In genomic region chr4:105213314-105213713, GRCm38 (mm10) we compare ENCODE assay signal across 21 mouse cellular contexts. TPM values are rescaled to one million over a fixed set of nuclear protein-coding genes. Genes with fewer than 3 reads are reported as not detected.
DNase-seq lines count a peak whose midpoint lies in the region; ATAC-seq lines count a peak whose summit lies in the region.
"Had no signal": no experiment of that assay in that cellular context is flagged by ENCODE, and none has a peak within 500 bp of the region (broad histone marks: within the 10 kb centered on the region; RNA-seq: fewer than 3 reads in every experiment).

No protein-coding gene starts in this region.

- no peak overlapping the region for H3K4me3 ChIP-seq in stomach, embryonic 14.5 days (ENCODE audit: low read depth, low read length)
- no peak overlapping the region for H3K4me3 ChIP-seq in intestine, embryonic 15.5 days (replicated peaks)
- H3K4me3 ChIP-seq: embryonic facial prominence, embryonic 15.5 days; erythroblast, embryonic 14.5 days; forebrain, embryonic 10.5 days; forebrain, embryonic 15.5 days; heart, embryonic 12.5 days; hindbrain, embryonic 15.5 days had no signal

- peak; percentile 42 for DNase-seq in 3134 (ENCODE audit: extremely low read depth, insufficient read length, low spot score)
- DNase-seq in 3T3-L1 (ENCODE audit: low read depth, low spot score), result peak; percentile 76
- peak; percentile 43 for DNase-seq in NIH3T3 (ENCODE audit: low read depth)
- DNase-seq in cerebellum, postnatal 4 days (ENCODE audit: low spot score in 2 of 2), result no peak
- no peak for DNase-seq in embryo, embryonic 10.5 days (ENCODE audit: low spot score)
- DNase-seq: adrenal gland, postnatal 14 days; cerebellum, adult 11-12 months; cerebellum, adult 9-11 months; cerebellum, postnatal 36 days; embryo, embryonic 11 days; gastrocnemius, postnatal 14 days had no signal

- H3K9ac ChIP-seq in stomach, embryonic 14.5 days (replicated peaks; ENCODE audit: low read depth, low read length), result no peak overlapping the region
- H3K9ac ChIP-seq in intestine, embryonic 15.5 days, result no peak overlapping the region
- H3K9ac ChIP-seq: embryonic facial prominence, embryonic 15.5 days; forebrain, embryonic 15.5 days; heart, embryonic 12.5 days; hindbrain, embryonic 15.5 days had no signal

- H3K4me1 ChIP-seq in stomach, embryonic 14.5 days (ENCODE audit: control insufficient read depth, insufficient read depth, low read length), result no peaks in the 10 kb centered on the region; the same call in 1 of the 2 replicates
- H3K4me1 ChIP-seq in intestine, embryonic 15.5 days (replicated peaks), result peaks cover 20% of the 10 kb centered on the region
- H3K4me1 ChIP-seq: forebrain, embryonic 15.5 days had no signal

- no peaks in the 10 kb centered on the region for H3K9me3 ChIP-seq in stomach, embryonic 14.5 days (ENCODE audit: control insufficient read depth, low read depth, low read length)
- no peaks in the 10 kb centered on the region for H3K9me3 ChIP-seq in intestine, embryonic 15.5 days
- H3K9me3 ChIP-seq: embryonic facial prominence, embryonic 15.5 days; forebrain, embryonic 10.5 days; forebrain, embryonic 15.5 days; heart, embryonic 12.5 days; hindbrain, embryonic 15.5 days had no signal

- peak overlapping the region; percentile 39; the same call in 1 of the 2 replicates for H3K27ac ChIP-seq in stomach, embryonic 14.5 days (ENCODE audit: low read length)
- H3K27ac ChIP-seq in intestine, embryonic 15.5 days, result no peak overlapping the region
- H3K27ac ChIP-seq: embryonic facial prominence, embryonic 15.5 days; forebrain, embryonic 10.5 days; forebrain, embryonic 15.5 days; hindbrain, embryonic 15.5 days had no signal

- no peak for ATAC-seq in stomach, embryonic 14.5 days (ENCODE audit: insufficient number of reproducible peaks, insufficient read depth, low FRiP score, low read depth)
- no peak for ATAC-seq in inflammation-experienced regulatory T-cells, adult 6 months
- ATAC-seq in intestine, embryonic 15.5 days, result no peak
- ATAC-seq: activated CD4-positive, CD25-positive, alpha-beta regulatory T cell, adult 4 months; forebrain, embryonic 15.5 days had no signal

- H3K36me3 ChIP-seq in stomach, embryonic 14.5 days (ENCODE audit: control insufficient read depth, insufficient read depth, low read length), result peaks cover 39% of the 10 kb centered on the region
- 0 out of 2 replicates have a peak, but pooled peaks cover 9% of the 10 kb centered on the region for H3K36me3 ChIP-seq in intestine, embryonic 15.5 days
- H3K36me3 ChIP-seq: hindbrain, embryonic 15.5 days had no signal

- no peaks in the 10 kb centered on the region for H3K27me3 ChIP-seq in stomach, embryonic 14.5 days (ENCODE audit: control insufficient read depth, insufficient read depth, low read length)
- H3K27me3 ChIP-seq in intestine, embryonic 15.5 days (replicated peaks), result no peaks in the 10 kb centered on the region
- H3K27me3 ChIP-seq: embryonic facial prominence, embryonic 15.5 days; forebrain, embryonic 15.5 days; heart, embryonic 12.5 days; hindbrain, embryonic 15.5 days had no signal

- H3K4me2 ChIP-seq in stomach, embryonic 14.5 days (replicated peaks; ENCODE audit: low read depth, low read length), result no peak overlapping the region
- no peak overlapping the region for H3K4me2 ChIP-seq in intestine, embryonic 15.5 days (replicated peaks)
- H3K4me2 ChIP-seq: embryonic facial prominence, embryonic 15.5 days; forebrain, embryonic 15.5 days; heart, embryonic 12.5 days; hindbrain, embryonic 15.5 days had no signal

RNA-seq across cellular contexts. Expression of gene Plpp3, which starts 56.2 kb away (rescaled TPM):
- 51.1 and 51.9 TPM in 2 replicates for polyA plus RNA-seq in stomach, embryonic 14.5 days (2014; fragmentation: Nextera tagmentation; extraction: Ambion mirVana)
- under 1 TPM in 1 of 3 experiments, not detected in 2; 0.15 TPM for polyA plus RNA-seq in inflammation-experienced regulatory T-cells, adult 6 months (2017; shearing (Covaris generic))
- polyA plus RNA-seq in intestine, embryonic 15.5 days (2015; fragmentation: Nextera tagmentation; extraction: Ambion mirVana), result 41.2 and 42.0 TPM in 2 replicates
- polyA plus RNA-seq: activated CD4-positive, CD25-positive, alpha-beta regulatory T cell, adult 4 months had no signal

Comparison
In these comparisons a context has a peak if more than half of its experiments do, and no peak if none do; other contexts are left out.
1. DNase-seq: peak in 3134 (single experiment), 3T3-L1 (single experiment) and NIH3T3 (single experiment); none in cerebellum, postnatal 4 days (0 of 2) and embryo, embryonic 10.5 days (single experiment).
2. RNA of gene Plpp3, which starts 56.2 kb away (polyA plus RNA-seq): 51.1 to 51.9 TPM in stomach, embryonic 14.5 days and 41.2 to 42.0 TPM in intestine, embryonic 15.5 days; 0.15 TPM in inflammation-experienced regulatory T-cells, adult 6 months; every median in the first group is over 10 times any median in the second.